Mouse (Mus musculus) ES-Bruce4 (cell line): ENCODE measurements around the gene 1700034I23Rik.

Experiments used
- CTCF ChIP-seq: IDR thresholded peaks from one replicate; pipeline ENCODE4 v1.8.1; 2011; ENCODE audit warnings: low read depth, low read length
- EP300 ChIP-seq: IDR thresholded peaks from 2 replicates; pipeline ENCODE4 v1.6.1; 2011; ENCODE audit warnings: low read depth, low read length; ENCODE audit not compliant: insufficient read depth

GRCm38 (mm10) chr3:40949903-40950600 lies 47.7 kb upstream of the 1700034I23Rik start:
- TF ChIP-seq CTCF (no peak), EP300 (no peak)
